Mouse (Mus musculus): ENCODE measurements around the gene Fam172a.

DNA sequence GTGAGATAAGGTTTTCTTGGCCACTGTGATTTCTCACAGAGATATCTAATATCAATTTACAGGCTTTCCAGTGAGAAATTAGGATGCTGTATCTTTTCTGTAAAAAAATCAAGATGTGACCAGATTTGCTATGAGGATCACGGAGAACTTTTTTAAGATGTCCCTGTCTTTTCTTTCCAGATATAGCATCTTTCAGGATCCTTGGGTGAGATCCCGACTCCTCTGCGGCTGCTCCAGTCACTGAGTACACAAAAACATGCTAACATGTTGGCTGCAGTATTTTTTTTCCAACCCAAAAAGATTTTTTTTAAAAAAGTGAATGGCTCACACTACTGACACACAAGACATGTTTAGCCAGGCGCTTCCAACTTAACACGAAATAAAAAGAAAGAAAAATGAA lies 476.9 kb downstream of the Fam172a start:
- TF ChIP-seq POLR2A (IDR thresholded peaks at IDR 0.05; ENCODE audit: borderline replicate concordance, extremely low read depth, insufficient read depth, insufficient read length, poor library complexity, severe bottlenecking) (no peak), CTCF (IDR thresholded peaks at IDR 0.05; ENCODE audit: borderline replicate concordance, extremely low read depth, insufficient read depth, insufficient read length) (no peak)
